Mouse (Mus musculus) c-Kit-positive CD71-positive TER-119-positive erythroid progenitor cells, embryonic 14.5 days (primary cell): ENCODE results near the gene Ikzf5.
"Not testable (repeated sequence)": the region's sequence is repeated elsewhere in the genome, so short reads cannot be mapped to it uniquely, and the experiment has no call there.

Experiments used
- DNase-seq: peaks from one replicate; pipeline ENCODE4 v3.0.0-alpha.2; 2013; ENCODE audit warnings: low spot score

Ikzf5 gene

GRCm38 (mm10) chr7:131410416-131411058, at the start of gene Ikzf5, which contains the start of gene Acadsb:
Gene Ikzf5 (minus strand): TSS chr7:131410521.
Gene Acadsb (plus strand): TSS chr7:131410601.
- peak; percentile 99 for DNase-seq

DNA sequence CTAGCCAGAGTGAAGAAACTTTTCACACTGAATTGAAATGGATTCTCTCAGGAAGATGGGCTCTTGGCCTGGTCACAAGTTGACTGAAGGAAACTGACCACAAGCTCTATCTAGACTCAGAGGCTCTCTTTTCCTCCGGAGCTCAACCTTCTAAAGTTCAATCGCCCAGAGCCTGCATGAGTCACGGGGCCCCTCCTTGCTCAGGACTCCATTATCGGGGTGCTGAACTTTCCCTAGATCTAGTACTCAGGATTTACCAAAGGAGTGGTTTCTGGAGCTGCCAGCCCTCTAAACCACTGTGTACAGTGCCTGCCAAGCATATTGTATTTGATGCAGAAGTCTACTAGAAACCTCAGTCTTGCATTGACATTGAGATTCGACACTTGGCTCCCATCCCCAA, 46.4 kb upstream of the Ikzf5 start:
- DNase-seq, result no peak

GRCm38 (mm10) chr7:131437051-131437450, 26.7 kb upstream of the Ikzf5 start:
- DNase-seq, result no peak

GRCm38 (mm10) chr7:131434276-131434675, 24.0 kb upstream of the Ikzf5 start:
- no peak for DNase-seq

GRCm38 (mm10) chr7:131432244-131432643, 21.9 kb upstream of the Ikzf5 start:
- no peak for DNase-seq

- DNase-seq, result no peak
Observed at GRCm38 (mm10) chr7:131427331-131427730, 17.0 kb upstream of the Ikzf5 start.

GRCm38 (mm10) chr7:131424912-131425311, 14.6 kb upstream of the Ikzf5 start:
- DNase-seq, result peak; percentile 73

GRCm38 (mm10) chr7:131417605-131418004, 7.3 kb upstream of the Ikzf5 start:
- no peak for DNase-seq

DNA sequence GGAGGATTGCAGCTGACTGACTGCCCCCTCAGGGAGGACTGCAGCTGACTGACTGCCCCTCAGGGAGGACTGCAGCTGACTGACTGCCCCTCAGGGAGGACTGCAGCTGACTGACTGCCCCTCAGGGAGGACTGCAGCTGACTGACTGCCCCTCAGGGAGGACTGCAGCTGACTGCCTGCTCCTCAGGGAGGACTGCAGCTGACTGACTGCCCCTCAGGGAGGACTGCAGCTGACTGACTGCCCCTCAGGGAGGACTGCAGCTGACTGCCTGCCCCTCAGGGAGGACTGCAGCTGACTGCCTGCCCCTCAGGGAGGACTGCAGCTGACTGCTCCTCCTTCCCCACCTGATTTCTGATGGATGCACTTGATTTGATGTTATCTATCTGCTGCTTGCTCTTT, 6.4 kb upstream of the Ikzf5 start:
- DNase-seq, result not testable (repeated sequence)

- no peak for DNase-seq
Observed at GRCm38 (mm10) chr7:131411941-131412270, 1.6 kb upstream of the Ikzf5 start.

- DNase-seq, result no peak
Observed at GRCm38 (mm10) chr7:131411221-131411940, 1.1 kb upstream of the Ikzf5 start.

GRCm38 (mm10) chr7:131409988-131410385, 334 bp downstream of the Ikzf5 start:
- DNase-seq, result peak; percentile 28

DNA sequence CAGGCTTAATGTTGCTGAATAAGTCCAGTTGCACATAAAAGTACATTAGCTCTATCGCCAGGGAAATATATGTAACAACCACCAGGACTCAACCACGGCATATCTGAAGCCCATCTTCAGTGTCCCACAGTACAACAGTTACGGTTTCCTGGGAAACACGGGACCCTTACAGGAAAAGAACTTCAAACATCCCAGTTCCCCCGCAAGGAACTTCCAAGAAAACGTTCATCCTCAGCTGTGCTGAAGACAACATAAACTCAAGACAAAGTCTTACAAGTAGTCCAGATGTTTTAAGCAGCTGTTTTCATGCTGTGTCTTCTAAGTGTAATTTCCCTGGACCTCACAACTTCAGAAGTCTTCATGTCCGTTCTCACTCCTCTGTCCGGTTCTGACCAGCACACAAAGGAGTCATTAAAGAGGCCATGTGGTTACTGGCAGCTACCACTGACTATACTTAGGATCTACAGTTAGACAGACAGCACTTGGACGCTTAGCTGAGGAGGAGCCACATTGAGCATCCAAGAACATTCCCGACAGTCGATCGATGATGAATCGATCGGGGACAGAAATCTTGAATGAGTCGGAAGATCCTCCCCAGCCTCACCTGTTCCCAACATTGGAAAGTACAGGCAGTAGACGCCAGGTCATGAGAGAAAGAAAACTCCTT, 867 bp downstream of the Ikzf5 start:
- DNase-seq, result peak; percentile 59

- DNase-seq, result not testable (repeated sequence)
Observed at GRCm38 (mm10) chr7:131391761-131392160, 18.6 kb downstream of the Ikzf5 start.

DNA sequence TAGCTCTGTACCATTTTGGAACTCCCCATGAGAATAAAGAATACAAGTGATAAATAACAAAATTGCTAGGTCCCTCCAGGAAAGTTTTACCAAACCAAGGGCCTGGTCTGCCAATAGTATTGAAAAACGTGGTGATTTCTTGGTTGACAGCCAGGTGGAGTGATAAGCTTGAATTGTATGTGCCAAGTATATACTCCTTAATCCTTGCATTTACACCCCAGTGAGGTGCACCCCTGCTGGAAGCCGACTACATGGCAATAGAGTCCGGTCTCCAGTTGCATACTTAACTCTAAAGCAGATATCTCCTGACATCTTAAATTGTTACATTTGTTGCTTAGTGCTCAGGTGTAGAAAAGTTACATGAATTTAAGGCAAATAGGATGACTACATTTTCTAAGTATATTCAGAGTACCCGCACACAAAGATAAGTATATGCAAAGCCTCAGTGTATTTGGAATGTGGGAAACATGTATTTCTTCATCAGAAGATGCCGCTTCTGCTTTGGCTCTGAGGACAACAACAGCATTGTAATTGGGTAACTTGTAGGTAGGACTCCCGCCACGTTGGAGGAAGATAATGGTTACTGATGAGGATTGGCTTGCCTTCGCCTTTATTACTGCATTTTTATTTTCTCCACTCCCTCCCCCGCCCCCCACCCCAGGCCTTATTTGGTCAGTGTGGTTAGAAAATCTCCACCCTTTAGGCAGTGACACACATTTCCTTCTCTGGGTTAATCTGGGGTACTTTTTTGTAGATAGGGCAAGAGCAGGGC, 38.3 kb downstream of the Ikzf5 start:
- DNase-seq, result peak; percentile 41

DNA sequence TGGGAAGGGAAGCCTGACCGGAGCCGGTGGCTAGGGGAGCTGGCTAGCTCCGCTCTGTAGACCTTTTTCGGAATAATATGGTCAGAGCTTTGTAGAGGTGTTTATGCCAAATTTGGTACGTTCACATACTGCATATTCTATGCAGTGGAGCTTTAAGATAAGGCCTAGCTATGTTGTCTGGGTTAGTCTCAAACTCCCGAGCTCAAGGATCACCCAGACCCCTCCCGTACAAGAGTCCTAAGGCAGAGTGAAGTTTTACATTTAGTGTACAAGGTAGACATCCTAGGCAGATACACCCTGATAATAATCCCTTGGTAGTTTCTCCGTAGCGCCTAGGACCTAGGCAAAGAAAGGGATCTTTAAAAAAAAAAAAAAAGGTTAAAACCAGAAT, 38.9 kb downstream of the Ikzf5 start:
- DNase-seq, result no peak

GRCm38 (mm10) chr7:131370648-131371469, 39.5 kb downstream of the Ikzf5 start, which contains the start of gene Pstk:
Gene Pstk (plus strand): TSS chr7:131371141.
- peak; percentile 88 for DNase-seq

GRCm38 (mm10) chr7:131364131-131364530, 46.2 kb downstream of the Ikzf5 start:
- no peak for DNase-seq

GRCm38 (mm10) chr7:131362615-131363300, 47.6 kb downstream of the Ikzf5 start, which contains the start of gene 2310057M21Rik:
Gene 2310057M21Rik (minus strand): TSS chr7:131362759.
- peak; percentile 87 for DNase-seq

DNA sequence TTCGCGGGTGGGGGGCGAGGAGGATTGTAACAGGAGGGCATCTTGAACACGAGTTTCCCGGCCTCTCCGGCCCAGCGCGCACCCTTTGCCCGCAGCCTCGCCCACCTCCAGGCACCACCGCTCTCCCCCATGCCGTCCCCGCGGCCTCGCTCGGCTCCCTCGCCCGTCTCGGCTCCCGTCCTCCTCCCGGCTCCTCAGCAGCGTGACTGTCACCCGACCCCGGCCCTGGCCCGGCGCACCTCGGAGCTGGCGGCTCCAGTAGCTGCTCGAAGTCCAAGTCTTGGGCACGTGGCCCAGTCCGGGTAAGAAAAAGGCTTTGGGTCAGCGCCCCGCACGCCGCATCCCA, 48.1 kb downstream of the Ikzf5 start:
- DNase-seq, result no peak

- no peak for DNase-seq
Observed at GRCm38 (mm10) chr7:131356105-131356504, 54.2 kb downstream of the Ikzf5 start.
